Mouse (Mus musculus) heart, adult 2 months (tissue): Measurements from ENCODE around the gene Ofcc1.

Source experiments
- CTCF ChIP-seq: fragments of 200-600 bp; IDR thresholded peaks from 2 replicates; pipeline ENCODE4 v1.8.1; 2022; ENCODE audit warnings: antibody characterized with exemption, mild to moderate bottlenecking, moderate library complexity
- EP300 ChIP-seq: fragments of 200-500 bp; IDR thresholded peaks from 2 replicates; pipeline ENCODE4 v1.6.1; 2011; ENCODE audit warnings: low read depth, low read length, control low read depth; ENCODE audit not compliant: insufficient read depth
- POLR2A ChIP-seq: fragments of 200-500 bp; IDR thresholded peaks from 2 replicates; pipeline ENCODE4 v1.6.1; 2011; ENCODE audit warnings: mild to moderate bottlenecking, low read depth, low read length, control low read depth; ENCODE audit not compliant: insufficient read depth

DNA sequence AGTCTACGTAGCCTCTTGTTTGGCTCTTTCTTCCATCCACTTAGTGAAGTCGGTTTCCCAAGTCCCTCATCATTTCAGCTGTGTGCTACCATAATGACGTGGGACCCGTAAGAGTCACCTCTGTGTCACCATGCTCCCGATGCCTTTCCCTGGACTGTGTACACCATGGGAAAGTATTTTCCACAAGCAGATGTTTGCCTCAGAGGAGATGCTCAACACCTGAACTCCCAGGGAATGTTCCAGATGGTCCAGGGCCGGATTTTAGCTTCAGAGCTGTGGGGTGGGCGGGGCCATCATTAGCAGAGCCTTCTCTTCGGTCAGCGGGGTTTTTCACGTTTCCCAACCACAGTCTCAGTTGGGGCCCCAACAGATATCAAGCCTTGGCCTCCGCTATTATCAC lies 5.5 kb upstream of the Ofcc1 start:
- TF ChIP-seq CTCF (no peak), POLR2A (no peak), EP300 (no peak)
